Mouse (Mus musculus): Measurements from ENCODE around the gene Ccdc106. TPM values are rescaled to one million over a fixed set of nuclear protein-coding genes. Genes with fewer than 3 reads are reported as not detected.

Gene Ccdc106
- polyA plus RNA-seq, 2 experiments: 36.7 to 48.1 TPM

- Histone ChIP-seq H3K4me2 (replicated peaks; ENCODE audit: low read depth, low read length, severe bottlenecking) (peak overlapping the region; percentile 83), H3K9me3 (ENCODE audit: control insufficient read depth, low read length) (no peaks in the 10 kb centered on the region), H3K27ac (replicated peaks; ENCODE audit: low read depth, low read length) (no peak overlapping the region), H3K9ac (ENCODE audit: low read depth, low read length, severe bottlenecking) (peak overlapping the region; percentile 87; the same call in 1 of the 2 replicates), H3K27me3 (ENCODE audit: control insufficient read depth, insufficient read depth, low read length) (peaks cover 43% of the 10 kb centered on the region), H3K36me3 (ENCODE audit: control insufficient read depth, insufficient read depth, low read length) (no peaks in the 10 kb centered on the region), H3K4me1 (ENCODE audit: control insufficient read depth, insufficient read depth, low read length) (peaks cover 29% of the 10 kb centered on the region), H3K4me3 (replicated peaks; ENCODE audit: low read length) (peak overlapping the region; percentile 75)
- WGBS: 38% methylated on average over 11 of the region's 11 CpGs
- no peak for TF ChIP-seq POLR2A (IDR thresholded peaks at IDR 0.05; ENCODE audit: borderline replicate concordance, extremely low read depth, insufficient read depth, insufficient read length)
- DNase-seq (ENCODE audit: low spot score): no peak
- no peak for ATAC-seq (ENCODE audit: low FRiP score, low read depth)
These were observed 37.5 kb downstream of the Ccdc106 start for GRCm38 (mm10) chr7:5057804-5058203.

GRCm38 (mm10) chr7:5058631-5059030, 38.3 kb downstream of the Ccdc106 start:
- Histone ChIP-seq H3K27ac (replicated peaks; ENCODE audit: low read depth, low read length) (no peak overlapping the region), H3K9me3 (ENCODE audit: control insufficient read depth, low read length) (no peaks in the 10 kb centered on the region), H3K27me3 (ENCODE audit: control insufficient read depth, insufficient read depth, low read length) (peaks cover 34% of the 10 kb centered on the region), H3K36me3 (ENCODE audit: control insufficient read depth, insufficient read depth, low read length) (no peaks in the 10 kb centered on the region), H3K4me3 (replicated peaks; ENCODE audit: low read length) (no peak overlapping the region), H3K4me1 (ENCODE audit: control insufficient read depth, insufficient read depth, low read length) (peaks cover 24% of the 10 kb centered on the region), H3K9ac (ENCODE audit: low read depth, low read length, severe bottlenecking) (no peak overlapping the region), H3K4me2 (replicated peaks; ENCODE audit: low read depth, low read length, severe bottlenecking) (no peak overlapping the region)
- no peak for ATAC-seq (ENCODE audit: low FRiP score, low read depth)
- no peak for DNase-seq (ENCODE audit: low spot score)
- 91% methylated on average over 1 of the region's 1 CpGs for WGBS
- TF ChIP-seq POLR2A (IDR thresholded peaks at IDR 0.05; ENCODE audit: borderline replicate concordance, extremely low read depth, insufficient read depth, insufficient read length): no peak

GRCm38 (mm10) chr7:5059421-5059820, 39.1 kb downstream of the Ccdc106 start:
- Histone ChIP-seq H3K4me2 (replicated peaks; ENCODE audit: low read depth, low read length, severe bottlenecking) (no peak overlapping the region), H3K27me3 (ENCODE audit: control insufficient read depth, insufficient read depth, low read length) (peaks cover 26% of the 10 kb centered on the region), H3K36me3 (ENCODE audit: control insufficient read depth, insufficient read depth, low read length) (no peaks in the 10 kb centered on the region), H3K4me3 (replicated peaks; ENCODE audit: low read length) (no peak overlapping the region), H3K4me1 (ENCODE audit: control insufficient read depth, insufficient read depth, low read length) (peaks cover 24% of the 10 kb centered on the region), H3K9me3 (ENCODE audit: control insufficient read depth, low read length) (no peaks in the 10 kb centered on the region), H3K9ac (ENCODE audit: low read depth, low read length, severe bottlenecking) (no peak overlapping the region), H3K27ac (replicated peaks; ENCODE audit: low read depth, low read length) (no peak overlapping the region)
- TF ChIP-seq POLR2A (IDR thresholded peaks at IDR 0.05; ENCODE audit: borderline replicate concordance, extremely low read depth, insufficient read depth, insufficient read length): no peak
- ATAC-seq (ENCODE audit: low FRiP score, low read depth) (no peak), DNase-seq (ENCODE audit: low spot score) (no peak)
- WGBS: 92% methylated on average over 12 of the region's 12 CpGs

GRCm38 (mm10) chr7:5060239-5060731, 39.9 kb downstream of the Ccdc106 start:
- Histone ChIP-seq H3K4me3 (replicated peaks; ENCODE audit: low read length) (peak overlapping the region; percentile 64), H3K36me3 (ENCODE audit: control insufficient read depth, insufficient read depth, low read length) (0 out of 2 replicates have a peak, but pooled peaks cover under 1% of the 10 kb centered on the region), H3K27me3 (ENCODE audit: control insufficient read depth, insufficient read depth, low read length) (peaks cover 18% of the 10 kb centered on the region), H3K9ac (ENCODE audit: low read depth, low read length, severe bottlenecking) (peak overlapping the region; percentile 83), H3K4me1 (ENCODE audit: control insufficient read depth, insufficient read depth, low read length) (peaks cover 24% of the 10 kb centered on the region), H3K9me3 (ENCODE audit: control insufficient read depth, low read length) (no peaks in the 10 kb centered on the region), H3K27ac (replicated peaks; ENCODE audit: low read depth, low read length) (peak overlapping the region; percentile 96), H3K4me2 (replicated peaks; ENCODE audit: low read depth, low read length, severe bottlenecking) (peak overlapping the region; percentile 82)
- no peak for ATAC-seq (ENCODE audit: low FRiP score, low read depth)
- no peak for TF ChIP-seq POLR2A (IDR thresholded peaks at IDR 0.05; ENCODE audit: borderline replicate concordance, extremely low read depth, insufficient read depth, insufficient read length)
- DNase-seq (ENCODE audit: low spot score): peak; percentile 86
- 3% methylated on average over 24 of the region's 27 CpGs for WGBS

GRCm38 (mm10) chr7:5060944-5061773, 40.8 kb downstream of the Ccdc106 start:
- Histone ChIP-seq H3K4me2 (replicated peaks; ENCODE audit: low read depth, low read length, severe bottlenecking) (peak overlapping the region; percentile 82), H3K27ac (replicated peaks; ENCODE audit: low read depth, low read length) (peak overlapping the region; percentile 96), H3K9ac (ENCODE audit: low read depth, low read length, severe bottlenecking) (peak overlapping the region; percentile 83), H3K4me1 (ENCODE audit: control insufficient read depth, insufficient read depth, low read length) (peaks cover 21% of the 10 kb centered on the region), H3K36me3 (ENCODE audit: control insufficient read depth, insufficient read depth, low read length) (peaks cover 9% of the 10 kb centered on the region), H3K9me3 (ENCODE audit: control insufficient read depth, low read length) (no peaks in the 10 kb centered on the region), H3K4me3 (replicated peaks; ENCODE audit: low read length) (peak overlapping the region; percentile 64), H3K27me3 (ENCODE audit: control insufficient read depth, insufficient read depth, low read length) (peaks cover 9% of the 10 kb centered on the region; the same call in 1 of the 2 replicates)
- WGBS: 2% methylated on average over 58 of the region's 60 CpGs
- no peak; the same call in 1 of the 2 replicates for TF ChIP-seq POLR2A (IDR thresholded peaks at IDR 0.05; ENCODE audit: borderline replicate concordance, extremely low read depth, insufficient read depth, insufficient read length)
- ATAC-seq (ENCODE audit: low FRiP score, low read depth) (peak; percentile 88), DNase-seq (ENCODE audit: low spot score) (peak; percentile 99)

Data from limb, embryonic 14.5 days (tissue).